Mouse (Mus musculus): ENCODE measurements at regions not wholly inside any gene's neighbourhood (a gene's known extent, or its start where the extent isn't known, plus 50 kb on each side); places are given as distances from the start of the nearest gene placed in this dataset.
"Not testable (repeated sequence)": the region's sequence is repeated elsewhere in the genome, so short reads cannot be mapped to it uniquely, and the experiment has no call there.

DNA sequence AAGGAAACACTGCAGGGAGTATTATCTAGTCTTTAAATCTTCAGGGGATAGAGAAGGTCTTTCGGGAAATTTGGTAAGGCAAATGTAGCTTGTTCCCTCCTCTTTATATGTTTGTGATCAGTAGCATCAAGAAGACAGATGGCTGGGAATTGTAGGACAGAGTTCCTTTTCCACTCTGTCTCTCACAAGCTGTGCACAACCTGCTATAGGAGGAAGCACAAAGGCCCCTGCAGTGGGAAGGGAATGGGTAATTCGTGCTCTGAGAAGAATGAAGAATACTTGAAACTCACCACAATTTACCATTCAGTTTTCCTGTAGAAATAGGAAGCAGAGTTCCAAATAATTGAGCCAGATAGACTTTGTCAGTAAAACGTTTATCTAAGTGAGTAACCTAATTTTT is 1007.2 kb downstream of the Epha7 start:
- peak in 1 of 2 experiments; percentile 12 for DNase-seq (ENCODE audit: low spot score in 2 of 2)

GRCm38 (mm10) chr4:29830727-29831126 is 1017.8 kb downstream of the Epha7 start:
- DNase-seq (ENCODE audit: low spot score in 2 of 2) = not testable (repeated sequence)

DNA sequence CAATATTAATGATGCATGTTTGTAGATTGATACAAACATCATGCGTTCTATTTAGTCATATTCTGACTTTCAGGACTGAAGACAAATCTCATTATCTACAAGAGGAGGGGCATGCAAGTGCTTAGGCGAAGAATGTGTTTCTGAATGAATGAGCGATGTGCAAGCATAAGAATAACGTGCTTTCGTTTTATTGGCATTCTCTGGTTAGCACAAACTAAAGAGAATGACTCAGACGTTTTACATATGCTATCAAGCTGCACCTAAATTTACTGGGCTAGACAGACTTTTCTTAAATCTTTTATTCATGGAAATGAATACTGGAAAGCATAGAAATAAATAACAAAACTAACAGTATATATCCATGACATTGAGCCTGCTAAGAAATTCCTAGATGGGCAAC is 1019.8 kb downstream of the Epha7 start:
- DNase-seq (ENCODE audit: low spot score in 2 of 2) = no peak

DNA sequence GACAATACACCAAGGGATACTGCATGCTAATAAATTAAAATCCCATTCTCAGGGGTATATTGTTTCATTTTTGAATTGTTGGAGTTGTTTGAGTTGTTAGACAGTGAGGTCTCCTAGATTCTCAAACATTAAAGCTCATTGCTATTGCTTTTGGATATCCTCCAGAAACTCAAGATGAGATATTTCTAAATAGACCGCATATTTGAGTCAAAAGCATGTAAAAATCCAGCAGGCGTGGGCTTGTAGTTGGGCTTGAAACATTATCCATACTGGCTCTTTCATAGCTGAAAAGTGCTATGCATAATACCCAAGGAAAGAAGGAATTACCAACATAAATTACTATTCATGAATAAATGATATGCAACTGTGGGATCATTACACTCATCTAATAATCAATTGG is 1043.7 kb downstream of the Epha7 start:
- DNase-seq (ENCODE audit: low spot score in 2 of 2) = no peak

All from layer of hippocampus, postnatal 14 days (tissue).